Comparison of ENCODE assay signal across 8 mouse cellular contexts in genomic region chr2:18676457-18676935, GRCm38 (mm10). TPM values are rescaled to one million over a fixed set of nuclear protein-coding genes. Genes with fewer than 3 reads are reported as not detected.
A peak's percentile ranks its signal among the peaks of the same experiment; 100 is the strongest.
DNase-seq lines count a peak whose midpoint lies in the region; ATAC-seq and TF ChIP-seq lines count a peak whose summit lies in the region.

No protein-coding gene starts in this region.

- peaks cover 3% of the 10 kb centered on the region; the same call in 1 of the 2 replicates for H3K27me3 ChIP-seq in kidney, embryonic 14.5 days (ENCODE audit: control insufficient read depth, insufficient read depth, low read length)
- H3K27me3 ChIP-seq in liver, embryonic 14.5 days (ENCODE audit: control insufficient read depth, insufficient read depth, low read length): peaks cover 58% of the 10 kb centered on the region
- no peaks in the 10 kb centered on the region for H3K27me3 ChIP-seq in testis, adult 2 months (ENCODE audit: control insufficient read depth, insufficient read depth, low read length)

- TF ChIP-seq POLR2A in testis, adult 2 months (IDR thresholded peaks at IDR 0.05; ENCODE audit: control insufficient read depth, low read depth, low read length): no peak; the same call in 1 of the 2 replicates

- H3K9me3 ChIP-seq in kidney, embryonic 14.5 days (ENCODE audit: control insufficient read depth, low read length): no peaks in the 10 kb centered on the region
- H3K9me3 ChIP-seq in liver, embryonic 14.5 days (ENCODE audit: control insufficient read depth, low read length): no peaks in the 10 kb centered on the region

- peak; percentile 92 for ATAC-seq in kidney, embryonic 14.5 days (ENCODE audit: low FRiP score, low TSS enrichment)
- peak; percentile 71 for ATAC-seq in liver, embryonic 14.5 days (ENCODE audit: insufficient read depth)

- H3K9ac ChIP-seq in kidney, embryonic 14.5 days (ENCODE audit: low read depth, low read length): peak overlapping the region; percentile 91
- peak overlapping the region; percentile 68 for H3K9ac ChIP-seq in liver, embryonic 14.5 days (replicated peaks)

- WGBS in kidney, embryonic 14.5 days: 0% methylated on average over 25 of the region's 64 CpGs
- WGBS in liver, embryonic 14.5 days (ENCODE audit: insufficient replicate concordance): 0% methylated on average over 33 of the region's 64 CpGs

- peak overlapping the region; percentile 84 for H3K4me3 ChIP-seq in kidney, embryonic 14.5 days (ENCODE audit: low read length)
- peak overlapping the region; percentile 48 to 59 for H3K4me3 ChIP-seq in liver, embryonic 14.5 days (ENCODE audit: insufficient read depth in 1 of 2, low read depth in 2 of 2, low read length in 2 of 2)
- H3K4me3 ChIP-seq in testis, adult 2 months (ENCODE audit: control insufficient read depth, low read depth, low read length): peak overlapping the region; percentile 84

- peak overlapping the region; percentile 93 for H3K27ac ChIP-seq in kidney, embryonic 14.5 days (ENCODE audit: low read depth, low read length)
- H3K27ac ChIP-seq in liver, embryonic 14.5 days: no peak overlapping the region
- H3K27ac ChIP-seq in testis, adult 2 months (ENCODE audit: control insufficient read depth, insufficient read depth, low read depth, low read length): peak overlapping the region; percentile 91

- H3K4me1 ChIP-seq in kidney, embryonic 14.5 days (ENCODE audit: control insufficient read depth, insufficient read depth, low read length): peaks cover 20% of the 10 kb centered on the region; the same call in 1 of the 2 replicates
- H3K4me1 ChIP-seq in liver, embryonic 14.5 days (replicated peaks; ENCODE audit: control insufficient read depth in 2 of 2, insufficient read depth in 2 of 2, low read length in 1 of 2): peaks cover 3 to 6% of the 10 kb centered on the region in 2 experiments; a peak in 2 of 4 replicates
- peaks cover 13% of the 10 kb centered on the region for H3K4me1 ChIP-seq in testis, adult 2 months (ENCODE audit: control insufficient read depth, insufficient read depth, low read length)

- no peaks in the 10 kb centered on the region for H3K36me3 ChIP-seq in kidney, embryonic 14.5 days (ENCODE audit: control insufficient read depth, insufficient read depth, low read length)
- no peaks in the 10 kb centered on the region for H3K36me3 ChIP-seq in liver, embryonic 14.5 days (replicated peaks; ENCODE audit: control insufficient read depth, insufficient read depth, low read depth)
- H3K36me3 ChIP-seq in testis, adult 2 months (ENCODE audit: control insufficient read depth, insufficient read depth, low read length): no peaks in the 10 kb centered on the region

- TF ChIP-seq EP300 in liver, embryonic 14.5 days (IDR thresholded peaks at IDR 0.05; ENCODE audit: low read depth): no peak

- peak; percentile 82 for DNase-seq in ovary, postnatal 36 days (ENCODE audit: low spot score)
- no peak for DNase-seq in ovary, postnatal 10 days (ENCODE audit: low spot score)
- DNase-seq in embryo, embryonic 11 days: peak; percentile 95
- peak; percentile 76 to 80 for DNase-seq in heart, adult 9 months (ENCODE audit: low spot score in 2 of 2)
- peak in 2 of 3 experiments; percentile 24 to 35 for DNase-seq in liver, embryonic 14.5 days (ENCODE audit: low read depth in 3 of 3, low spot score in 3 of 3)
- peak; percentile 95 for DNase-seq in neural tube, embryonic 10.5 days (ENCODE audit: extremely low spot score, low spot score)

- H3K4me2 ChIP-seq in kidney, embryonic 14.5 days (replicated peaks; ENCODE audit: low read depth, low read length): peak overlapping the region; percentile 81
- H3K4me2 ChIP-seq in liver, embryonic 14.5 days (ENCODE audit: low read depth): peak overlapping the region; percentile 84

- no peak for TF ChIP-seq CTCF in liver, embryonic 14.5 days (IDR thresholded peaks at IDR 0.05; ENCODE audit: low read depth)
- no peak for TF ChIP-seq CTCF in testis, adult 2 months (IDR thresholded peaks at IDR 0.05; ENCODE audit: control insufficient read depth, insufficient read depth, insufficient replicate concordance, low read depth, low read length)

RNA-seq across cellular contexts. Expression of gene Bmi1, which starts 0.3 kb away (rescaled TPM):
- polyA plus RNA-seq in kidney, embryonic 14.5 days (2014; fragmentation: Nextera tagmentation; extraction: Ambion mirVana): 34.7 and 44.1 TPM in 2 replicates
- 3.8 and 5.8 TPM in 2 replicates for polyA plus RNA-seq in liver, embryonic 14.5 days (2012; rRNA removed)
- 5.5 and 5.8 TPM in 2 replicates for polyA plus RNA-seq in liver, embryonic 14.5 days (2014; fragmentation: Nextera tagmentation; extraction: Ambion mirVana)
- 113 and 166 TPM in 2 replicates for polyA plus RNA-seq in testis, adult 2 months (2012; rRNA removed)

RNA-seq across cellular contexts. Expression of gene Commd3, which starts 4.3 kb away (rescaled TPM):
- polyA plus RNA-seq in kidney, embryonic 14.5 days (2014; fragmentation: Nextera tagmentation; extraction: Ambion mirVana): 215 and 264 TPM in 2 replicates
- 27.0 and 36.2 TPM in 2 replicates for polyA plus RNA-seq in liver, embryonic 14.5 days (2012; rRNA removed)
- 101 TPM in 2 replicates for polyA plus RNA-seq in liver, embryonic 14.5 days (2014; fragmentation: Nextera tagmentation; extraction: Ambion mirVana)
- 45.1 and 58.2 TPM in 2 replicates for polyA plus RNA-seq in testis, adult 2 months (2012; rRNA removed)

RNA-seq across cellular contexts. Expression of gene Spag6, which starts 17.3 kb away (rescaled TPM):
- polyA plus RNA-seq in kidney, embryonic 14.5 days (2014; fragmentation: Nextera tagmentation; extraction: Ambion mirVana): 0.07 and 0.09 TPM in 2 replicates
- polyA plus RNA-seq in liver, embryonic 14.5 days (2012; rRNA removed): 0.13 TPM in 1 of 2 replicates, not detected in the other
- polyA plus RNA-seq in liver, embryonic 14.5 days (2014; fragmentation: Nextera tagmentation; extraction: Ambion mirVana): not detected in 2 replicates
- 97.3 and 108 TPM in 2 replicates for polyA plus RNA-seq in testis, adult 2 months (2012; rRNA removed)

Comparison
In these comparisons a context has a peak if more than half of its experiments do, and no peak if none do; other contexts are left out.
1. RNA of gene Spag6, which starts 17.3 kb away (polyA plus RNA-seq): 97.3 to 108 TPM in testis, adult 2 months; 0.07 to 0.09 TPM in kidney, embryonic 14.5 days and 0.13 TPM in liver, embryonic 14.5 days; every median in the first group is over 10 times any median in the second.
2. Peak in every context shown above with its lines, with median percentiles within 50 percentile points of each other: H3K4me3 ChIP-seq.